Mouse (Mus musculus): Measurements from ENCODE around the gene Mindy4. TPM values are rescaled to one million over a fixed set of nuclear protein-coding genes. Genes with fewer than 3 reads are reported as not detected.

Gene Mindy4
- polyA plus RNA-seq, 1 experiment from 2014 or later = 8.9 TPM

DNA sequence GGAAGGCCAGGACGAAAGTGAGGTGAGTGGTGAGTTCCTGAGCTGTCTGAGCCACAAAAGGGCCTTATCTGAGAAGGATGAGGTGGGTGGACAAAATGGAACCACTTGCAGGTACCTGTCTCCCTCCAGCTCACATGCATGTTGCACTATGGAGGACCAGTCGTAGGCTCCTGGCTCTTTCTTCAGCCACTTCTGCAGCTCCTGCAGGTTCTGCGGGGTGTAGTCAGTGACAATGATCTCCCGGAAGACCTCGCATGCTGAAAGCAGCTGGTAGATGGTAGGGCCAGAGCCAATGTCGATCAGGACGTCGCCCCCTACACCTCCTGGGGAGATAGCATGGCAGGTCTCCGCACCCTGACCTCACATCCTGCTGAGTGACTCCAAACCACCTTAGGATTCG is 30.0 kb upstream of the Mindy4 start:
- Histone ChIP-seq H3K9ac (ENCODE audit: low read length) (no peak overlapping the region), H3K4me1 (ENCODE audit: control insufficient read depth in 2 of 2, insufficient read depth in 2 of 2, low read length in 2 of 2) (peaks cover 2 to 4% of the 10 kb centered on the region in 2 experiments; a peak in 3 of 4 replicates), H3K27ac (replicated peaks in 1 of 2; ENCODE audit: control insufficient read depth in 1 of 2, insufficient read depth in 1 of 2, low read depth in 2 of 2, low read length in 2 of 2) (no peak overlapping the region), H3K4me3 (ENCODE audit: control insufficient read depth in 1 of 2, insufficient read depth in 1 of 2, low read depth in 1 of 2, low read length in 2 of 2) (no peak overlapping the region), H3K27me3 (ENCODE audit: control insufficient read depth, insufficient read depth, low read length) (no peaks in the 10 kb centered on the region), H3K4me2 (ENCODE audit: low read length) (no peak overlapping the region), H3K36me3 (ENCODE audit: control insufficient read depth, insufficient read depth, low read length) (no peaks in the 10 kb centered on the region), H3K9me3 (ENCODE audit: control insufficient read depth, low read length) (no peaks in the 10 kb centered on the region)
- ATAC-seq (ENCODE audit: insufficient number of reproducible peaks, insufficient read depth, low FRiP score, low read depth) = no peak; the same call in 1 of the 2 replicates
- 62% methylated on average over 10 of the region's 10 CpGs for WGBS

DNA sequence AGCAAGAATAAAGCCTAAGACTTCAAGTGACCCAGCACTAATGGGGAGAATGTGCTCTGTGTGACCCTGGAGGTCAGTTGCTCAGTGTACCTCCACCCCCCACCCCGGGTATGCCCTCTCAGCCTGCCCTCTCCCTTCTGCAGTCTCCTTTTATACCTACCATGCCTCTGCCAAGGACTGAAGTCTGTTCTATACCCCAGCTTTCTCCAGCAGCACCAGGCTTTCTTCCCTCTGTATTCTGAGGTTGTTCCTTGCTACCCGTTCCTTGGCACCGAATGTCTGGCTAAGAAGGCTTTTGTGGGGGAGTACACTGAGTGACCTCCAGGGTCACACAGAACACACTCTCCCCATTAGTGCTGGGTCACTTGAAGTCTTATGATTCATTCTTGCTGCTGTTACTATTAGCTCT is 29.2 kb upstream of the Mindy4 start:
- WGBS = 52% methylated on average over 3 of the region's 3 CpGs
- no peak overlapping the region for H3K4me3 ChIP-seq (ENCODE audit: control insufficient read depth in 1 of 2, insufficient read depth in 1 of 2, low read depth in 1 of 2, low read length in 2 of 2)

DNA sequence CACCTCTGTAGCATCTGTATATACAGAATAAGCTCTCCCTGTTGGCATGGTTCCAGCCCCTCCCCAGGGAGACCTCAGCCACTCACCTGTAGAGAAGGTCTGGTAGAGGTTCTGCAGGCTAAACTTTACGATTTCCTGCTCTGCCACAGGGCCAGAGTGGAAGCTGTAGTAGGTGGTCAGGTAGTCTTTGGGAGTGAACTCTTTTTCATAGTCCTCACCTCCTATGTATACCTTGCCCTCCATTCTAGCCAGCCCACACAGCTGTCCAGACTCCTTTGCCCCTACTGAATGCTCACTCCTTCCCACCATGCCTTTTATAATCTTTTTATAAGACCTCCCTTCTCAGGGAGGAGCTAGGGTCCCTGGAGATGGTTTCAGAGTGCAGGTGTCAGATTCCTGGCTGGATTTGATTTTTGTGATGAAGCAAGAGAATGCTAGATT is 28.4 kb upstream of the Mindy4 start, which contains the start of gene Inmt:
Inmt (minus strand) TSS at position 303 of the 441 bp plus-strand sequence.
- no peak within 1 kb of the TSS for H3K27ac ChIP-seq (replicated peaks in 1 of 2; ENCODE audit: control insufficient read depth in 1 of 2, insufficient read depth in 1 of 2, low read depth in 2 of 2, low read length in 2 of 2)
- no peak within 1 kb of the TSS for H3K4me2 ChIP-seq (ENCODE audit: low read length)
- H3K27me3 ChIP-seq (ENCODE audit: control insufficient read depth, insufficient read depth, low read length) = no peaks in the 10 kb centered on the region
- no peak within 1 kb of the TSS for H3K9ac ChIP-seq (ENCODE audit: low read length)
- no peaks in the 10 kb centered on the region for H3K9me3 ChIP-seq (ENCODE audit: control insufficient read depth, low read length)
- WGBS = 75% methylated on average over 1 of the region's 1 CpGs
- no peak for ATAC-seq (ENCODE audit: insufficient number of reproducible peaks, insufficient read depth, low FRiP score, low read depth)
- peaks cover 2 to 4% of the 10 kb centered on the region in 2 experiments; a peak in 3 of 4 replicates for H3K4me1 ChIP-seq (ENCODE audit: control insufficient read depth in 2 of 2, insufficient read depth in 2 of 2, low read length in 2 of 2)
- H3K4me3 ChIP-seq (ENCODE audit: control insufficient read depth in 1 of 2, insufficient read depth in 1 of 2, low read depth in 1 of 2, low read length in 2 of 2) = no peak within 1 kb of the TSS
- H3K36me3 ChIP-seq (ENCODE audit: control insufficient read depth, insufficient read depth, low read length) = no peaks in the 10 kb centered on the region

More for the DNA sequence above, 29.2 kb upstream of the Mindy4 start:
- no peak overlapping the region for H3K9ac ChIP-seq (ENCODE audit: low read length)
- no peaks in the 10 kb centered on the region for H3K9me3 ChIP-seq (ENCODE audit: control insufficient read depth, low read length)
- H3K36me3 ChIP-seq (ENCODE audit: control insufficient read depth, insufficient read depth, low read length) = no peaks in the 10 kb centered on the region
- H3K27me3 ChIP-seq (ENCODE audit: control insufficient read depth, insufficient read depth, low read length) = no peaks in the 10 kb centered on the region
- H3K27ac ChIP-seq (replicated peaks in 1 of 2; ENCODE audit: control insufficient read depth in 1 of 2, insufficient read depth in 1 of 2, low read depth in 2 of 2, low read length in 2 of 2) = no peak overlapping the region
- H3K4me1 ChIP-seq (ENCODE audit: control insufficient read depth in 2 of 2, insufficient read depth in 2 of 2, low read length in 2 of 2) = peaks cover 2 to 4% of the 10 kb centered on the region in 2 experiments; a peak in 3 of 4 replicates
- H3K4me2 ChIP-seq (ENCODE audit: low read length) = no peak overlapping the region
- ATAC-seq (ENCODE audit: insufficient number of reproducible peaks, insufficient read depth, low FRiP score, low read depth) = no peak

DNA sequence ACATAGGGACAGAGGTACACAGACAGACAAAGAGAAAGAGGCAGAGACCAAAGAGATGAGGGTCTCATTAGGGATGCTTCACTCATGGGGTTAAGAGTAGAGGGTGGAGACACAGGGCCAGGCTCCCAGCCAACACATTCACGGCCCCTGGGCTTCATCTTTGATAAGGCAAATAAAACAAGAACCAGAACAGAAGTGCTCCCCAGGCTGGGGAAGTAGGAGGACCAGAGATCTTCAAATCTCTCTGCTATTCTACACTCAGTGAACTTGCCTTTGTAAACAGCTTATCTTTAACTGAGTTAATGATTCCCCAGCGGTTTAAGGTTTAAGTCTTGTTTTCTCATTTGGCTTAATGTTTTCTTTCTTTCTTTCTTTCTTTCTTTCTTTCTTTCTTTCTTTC is 27.7 kb upstream of the Mindy4 start:
- Histone ChIP-seq H3K9ac (ENCODE audit: low read length) (no peak overlapping the region), H3K4me3 (ENCODE audit: control insufficient read depth in 1 of 2, insufficient read depth in 1 of 2, low read depth in 1 of 2, low read length in 2 of 2) (no peak overlapping the region), H3K36me3 (ENCODE audit: control insufficient read depth, insufficient read depth, low read length) (no peaks in the 10 kb centered on the region), H3K27ac (replicated peaks in 1 of 2; ENCODE audit: control insufficient read depth in 1 of 2, insufficient read depth in 1 of 2, low read depth in 2 of 2, low read length in 2 of 2) (no peak overlapping the region), H3K27me3 (ENCODE audit: control insufficient read depth, insufficient read depth, low read length) (no peaks in the 10 kb centered on the region), H3K4me2 (ENCODE audit: low read length) (no peak overlapping the region), H3K4me1 (ENCODE audit: control insufficient read depth in 2 of 2, insufficient read depth in 2 of 2, low read length in 2 of 2) (peaks cover 2 to 4% of the 10 kb centered on the region in 2 experiments; a peak in 3 of 4 replicates), H3K9me3 (ENCODE audit: control insufficient read depth, low read length) (no peaks in the 10 kb centered on the region)
- WGBS = 11% methylated on average over 2 of the region's 2 CpGs
- ATAC-seq (ENCODE audit: insufficient number of reproducible peaks, insufficient read depth, low FRiP score, low read depth) = no peak

- Histone ChIP-seq H3K4me1 (ENCODE audit: control insufficient read depth in 2 of 2, insufficient read depth in 2 of 2, low read length in 2 of 2) (peaks cover 2 to 4% of the 10 kb centered on the region in 2 experiments; a peak in 3 of 4 replicates), H3K27me3 (ENCODE audit: control insufficient read depth, insufficient read depth, low read length) (no peaks in the 10 kb centered on the region), H3K9ac (ENCODE audit: low read length) (no peak overlapping the region), H3K27ac (replicated peaks in 1 of 2; ENCODE audit: control insufficient read depth in 1 of 2, insufficient read depth in 1 of 2, low read depth in 2 of 2, low read length in 2 of 2) (no peak overlapping the region), H3K9me3 (ENCODE audit: control insufficient read depth, low read length) (no peaks in the 10 kb centered on the region), H3K36me3 (ENCODE audit: control insufficient read depth, insufficient read depth, low read length) (no peaks in the 10 kb centered on the region), H3K4me3 (ENCODE audit: control insufficient read depth in 1 of 2, insufficient read depth in 1 of 2, low read depth in 1 of 2, low read length in 2 of 2) (no peak overlapping the region), H3K4me2 (ENCODE audit: low read length) (no peak overlapping the region)
- WGBS = 54% methylated on average over 5 of the region's 5 CpGs
- no peak for ATAC-seq (ENCODE audit: insufficient number of reproducible peaks, insufficient read depth, low FRiP score, low read depth)
Observed at GRCm38 (mm10) chr6:55175892-55176291, 27.3 kb upstream of the Mindy4 start.

DNA sequence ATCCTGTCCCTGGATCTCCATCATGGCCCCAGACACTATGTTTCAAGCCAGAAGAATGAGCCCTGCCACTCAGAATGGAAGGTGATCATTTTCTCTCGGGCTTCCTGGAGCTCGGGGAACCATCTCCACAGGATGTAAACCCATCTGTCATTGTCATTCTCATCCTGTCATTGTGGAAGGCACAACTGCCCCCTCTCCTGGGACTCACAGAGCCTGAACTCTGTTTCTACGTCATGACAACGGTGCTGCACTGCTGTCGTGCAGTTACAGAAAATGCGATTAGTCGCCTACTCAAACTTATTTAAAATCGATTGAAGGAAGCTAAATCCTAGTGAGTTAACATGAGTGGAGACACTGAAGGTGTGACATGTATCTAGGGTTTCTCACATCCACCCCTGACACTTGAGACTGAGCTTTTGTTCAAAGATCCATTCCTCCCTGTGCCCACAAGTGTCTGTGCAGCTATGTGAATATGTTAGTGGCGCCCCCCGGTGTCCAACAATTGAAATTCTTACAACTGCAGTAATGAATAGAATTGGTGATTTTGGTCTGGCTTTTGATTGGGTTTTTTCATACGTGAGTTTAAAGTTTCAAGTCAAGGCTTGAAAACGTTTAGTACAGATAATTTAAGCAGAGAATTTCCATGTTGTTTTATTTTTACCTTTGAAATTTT is 26.0 kb upstream of the Mindy4 start:
- no peak for ATAC-seq (ENCODE audit: insufficient number of reproducible peaks, insufficient read depth, low FRiP score, low read depth)

DNA sequence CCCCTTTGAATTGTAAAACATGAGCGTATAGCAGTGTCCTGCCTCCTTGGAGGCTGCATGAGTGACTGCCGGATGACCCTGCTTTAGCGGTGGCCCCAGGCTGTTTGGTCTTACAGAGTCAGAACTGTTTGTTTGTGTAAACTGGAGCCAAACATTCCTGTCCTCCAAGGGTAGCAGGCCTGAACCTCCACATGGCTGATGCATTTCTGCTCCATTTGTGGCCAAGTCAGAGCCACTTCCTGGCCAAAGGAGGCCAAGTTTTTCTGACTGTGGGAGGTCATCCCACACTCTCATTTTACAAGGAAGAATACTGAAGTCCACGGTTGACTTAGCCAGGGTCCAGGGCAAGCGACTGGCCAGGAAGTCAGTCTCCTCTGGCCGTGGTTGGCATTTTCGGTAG is 23.6 kb upstream of the Mindy4 start:
- Histone ChIP-seq H3K4me2 (ENCODE audit: low read length) (no peak overlapping the region), H3K27me3 (ENCODE audit: control insufficient read depth, insufficient read depth, low read length) (no peaks in the 10 kb centered on the region), H3K9me3 (ENCODE audit: control insufficient read depth, low read length) (no peaks in the 10 kb centered on the region), H3K4me3 (ENCODE audit: control insufficient read depth in 1 of 2, insufficient read depth in 1 of 2, low read depth in 1 of 2, low read length in 2 of 2) (no peak overlapping the region), H3K9ac (ENCODE audit: low read length) (no peak overlapping the region), H3K27ac (replicated peaks in 1 of 2; ENCODE audit: control insufficient read depth in 1 of 2, insufficient read depth in 1 of 2, low read depth in 2 of 2, low read length in 2 of 2) (no peak overlapping the region), H3K36me3 (ENCODE audit: control insufficient read depth, insufficient read depth, low read length) (no peaks in the 10 kb centered on the region), H3K4me1 (ENCODE audit: control insufficient read depth in 2 of 2, insufficient read depth in 2 of 2, low read length in 2 of 2) (peaks cover 2 to 4% of the 10 kb centered on the region in 2 experiments; a peak in 3 of 4 replicates)
- WGBS = 73% methylated on average over 7 of the region's 7 CpGs
- ATAC-seq (ENCODE audit: insufficient number of reproducible peaks, insufficient read depth, low FRiP score, low read depth) = no peak

More for the DNA sequence above, 26.0 kb upstream of the Mindy4 start:
- H3K4me2 ChIP-seq (ENCODE audit: low read length) = no peak overlapping the region
- no peaks in the 10 kb centered on the region for H3K36me3 ChIP-seq (ENCODE audit: control insufficient read depth, insufficient read depth, low read length)
- no peaks in the 10 kb centered on the region for H3K9me3 ChIP-seq (ENCODE audit: control insufficient read depth, low read length)
- H3K4me1 ChIP-seq (ENCODE audit: control insufficient read depth in 2 of 2, insufficient read depth in 2 of 2, low read length in 2 of 2) = peaks cover 2 to 4% of the 10 kb centered on the region in 2 experiments; a peak in 3 of 4 replicates
- H3K9ac ChIP-seq (ENCODE audit: low read length) = no peak overlapping the region
- 46% methylated on average over 12 of the region's 12 CpGs for WGBS
- H3K27ac ChIP-seq (replicated peaks in 1 of 2; ENCODE audit: control insufficient read depth in 1 of 2, insufficient read depth in 1 of 2, low read depth in 2 of 2, low read length in 2 of 2) = no peak overlapping the region
- H3K4me3 ChIP-seq (ENCODE audit: control insufficient read depth in 1 of 2, insufficient read depth in 1 of 2, low read depth in 1 of 2, low read length in 2 of 2) = no peak overlapping the region
- no peaks in the 10 kb centered on the region for H3K27me3 ChIP-seq (ENCODE audit: control insufficient read depth, insufficient read depth, low read length)

Data from heart, embryonic 14.5 days (tissue).